Mouse (Mus musculus): ENCODE measurements around the gene 2810459M11Rik. TPM values are rescaled to one million over a fixed set of nuclear protein-coding genes. Genes with fewer than 3 reads are reported as not detected.

2810459M11Rik gene
- polyA plus RNA-seq, 1 experiment from 2014 or later = 0.14 TPM

GRCm38 (mm10) chr1:86058856-86059769 lies 13.4 kb downstream of the 2810459M11Rik start:
- 12% methylated on average over 21 of the region's 21 CpGs for WGBS
- Histone ChIP-seq H3K36me3 (no peaks in the 10 kb centered on the region), H3K27ac (replicated peaks) (peak overlapping the region; percentile 82), H3K4me1 (peaks cover 7% of the 10 kb centered on the region), H3K27me3 (ENCODE audit: low read depth, poor library complexity, severe bottlenecking) (no peaks in the 10 kb centered on the region), H3K9me3 (replicated peaks) (no peaks in the 10 kb centered on the region), H3K4me3 (peak overlapping the region; percentile 53)
- DNase-seq (ENCODE audit: low spot score) = peak; percentile 93

GRCm38 (mm10) chr1:86062523-86062922 lies 16.9 kb downstream of the 2810459M11Rik start:
- H3K27me3 ChIP-seq (ENCODE audit: low read depth, poor library complexity, severe bottlenecking) = no peaks in the 10 kb centered on the region
- H3K9me3 ChIP-seq (replicated peaks) = peaks cover 9% of the 10 kb centered on the region; the same call in 1 of the 2 replicates
- 88% methylated on average over 6 of the region's 6 CpGs for WGBS
- H3K4me3 ChIP-seq = no peak overlapping the region
- no peak overlapping the region for H3K27ac ChIP-seq (replicated peaks)
- peaks cover 20% of the 10 kb centered on the region for H3K4me1 ChIP-seq
- DNase-seq (ENCODE audit: low spot score) = no peak
- H3K36me3 ChIP-seq = peaks cover 13% of the 10 kb centered on the region

GRCm38 (mm10) chr1:86064271-86064991 lies 18.8 kb downstream of the 2810459M11Rik start, which contains the start of gene Psmd1:
Psmd1 (plus strand) TSS chr1:86064387.
- WGBS = under 1% methylated on average over 47 of the region's 47 CpGs
- Histone ChIP-seq H3K4me1 (peaks cover 14% of the 10 kb centered on the region), H3K27ac (replicated peaks) (peak within 1 kb of the TSS; percentile 98), H3K27me3 (ENCODE audit: low read depth, poor library complexity, severe bottlenecking) (no peaks in the 10 kb centered on the region), H3K9me3 (replicated peaks) (peaks cover 9% of the 10 kb centered on the region; the same call in 1 of the 2 replicates), H3K4me3 (peak within 1 kb of the TSS; percentile 75), H3K36me3 (peaks cover 19% of the 10 kb centered on the region)
- DNase-seq (ENCODE audit: low spot score) = peak; percentile 89

GRCm38 (mm10) chr1:86076565-86076964 lies 30.9 kb downstream of the 2810459M11Rik start:
- Histone ChIP-seq H3K9me3 (replicated peaks) (no peaks in the 10 kb centered on the region; the same call in 1 of the 2 replicates), H3K27ac (replicated peaks) (no peak overlapping the region), H3K36me3 (peaks cover 95% of the 10 kb centered on the region), H3K27me3 (ENCODE audit: low read depth, poor library complexity, severe bottlenecking) (no peaks in the 10 kb centered on the region), H3K4me1 (no peaks in the 10 kb centered on the region), H3K4me3 (no peak overlapping the region)
- 97% methylated on average over 2 of the region's 2 CpGs for WGBS
- no peak for DNase-seq (ENCODE audit: low spot score)

- DNase-seq (ENCODE audit: low spot score) = no peak
- Histone ChIP-seq H3K9me3 (replicated peaks) (no peaks in the 10 kb centered on the region), H3K4me3 (no peak overlapping the region), H3K36me3 (peaks cover 93% of the 10 kb centered on the region), H3K27ac (replicated peaks) (no peak overlapping the region), H3K4me1 (no peaks in the 10 kb centered on the region), H3K27me3 (ENCODE audit: low read depth, poor library complexity, severe bottlenecking) (no peaks in the 10 kb centered on the region)
- 89% methylated on average over 7 of the region's 7 CpGs for WGBS
Measured at GRCm38 (mm10) chr1:86094413-86094812, 48.8 kb downstream of the 2810459M11Rik start.

- Histone ChIP-seq H3K27me3 (ENCODE audit: low read depth, poor library complexity, severe bottlenecking) (no peaks in the 10 kb centered on the region), H3K4me3 (no peak overlapping the region), H3K27ac (replicated peaks) (no peak overlapping the region), H3K36me3 (peaks cover 36% of the 10 kb centered on the region), H3K9me3 (replicated peaks) (no peaks in the 10 kb centered on the region), H3K4me1 (no peaks in the 10 kb centered on the region)
- 100% methylated on average over 1 of the region's 1 CpGs for WGBS
- DNase-seq (ENCODE audit: low spot score) = no peak
Measured at GRCm38 (mm10) chr1:86105054-86105453, 59.4 kb downstream of the 2810459M11Rik start.

Other genes starting within 250 kb of the 2810459M11Rik start
- 121 and 137 TPM in 2 replicates for gene Itm2c, start 151.6 kb upstream of the 2810459M11Rik start, polyA plus RNA-seq (2016; fragmentation: Nextera tagmentation; extraction: Ambion mirVana)
- gene 4933407L21Rik, start 117.4 kb upstream of the 2810459M11Rik start, polyA plus RNA-seq (2016; fragmentation: Nextera tagmentation; extraction: Ambion mirVana) = 0.20 and 1.0 TPM in 2 replicates
- gene Gpr55, start 84.9 kb upstream of the 2810459M11Rik start, polyA plus RNA-seq (2016; fragmentation: Nextera tagmentation; extraction: Ambion mirVana) = not detected in 2 replicates
- gene Spata3, start 29.0 kb upstream of the 2810459M11Rik start, polyA plus RNA-seq (2016; fragmentation: Nextera tagmentation; extraction: Ambion mirVana) = not detected in 2 replicates
- gene Psmd1, start 18.5 kb downstream of the 2810459M11Rik start, polyA plus RNA-seq (2016; fragmentation: Nextera tagmentation; extraction: Ambion mirVana) = 239 and 242 TPM in 2 replicates
- 0.26 and 0.40 TPM in 2 replicates for gene Htr2b, start 66.1 kb downstream of the 2810459M11Rik start, polyA plus RNA-seq (2016; fragmentation: Nextera tagmentation; extraction: Ambion mirVana)
- gene Gm21972, start 87.8 kb downstream of the 2810459M11Rik start, polyA plus RNA-seq (2016; fragmentation: Nextera tagmentation; extraction: Ambion mirVana) = 0.22 and 0.27 TPM in 2 replicates
- 41.3 and 41.6 TPM in 2 replicates for gene Armc9, start 108.9 kb downstream of the 2810459M11Rik start, polyA plus RNA-seq (2016; fragmentation: Nextera tagmentation; extraction: Ambion mirVana)